Mouse (Mus musculus): ENCODE data around the gene Spaca6. TPM values are rescaled to one million over a fixed set of nuclear protein-coding genes. Genes with fewer than 3 reads are reported as not detected.
A peak's percentile ranks its signal among the peaks of the same experiment; 100 is the strongest.

Gene Spaca6
- total RNA-seq (2014; rRNA removed) (18.5 and 20.8 TPM in 2 replicates), polyA plus RNA-seq (2015; fragmentation: Nextera tagmentation; extraction: Ambion mirVana) (5.1 and 10.7 TPM in 2 replicates)

DNA sequence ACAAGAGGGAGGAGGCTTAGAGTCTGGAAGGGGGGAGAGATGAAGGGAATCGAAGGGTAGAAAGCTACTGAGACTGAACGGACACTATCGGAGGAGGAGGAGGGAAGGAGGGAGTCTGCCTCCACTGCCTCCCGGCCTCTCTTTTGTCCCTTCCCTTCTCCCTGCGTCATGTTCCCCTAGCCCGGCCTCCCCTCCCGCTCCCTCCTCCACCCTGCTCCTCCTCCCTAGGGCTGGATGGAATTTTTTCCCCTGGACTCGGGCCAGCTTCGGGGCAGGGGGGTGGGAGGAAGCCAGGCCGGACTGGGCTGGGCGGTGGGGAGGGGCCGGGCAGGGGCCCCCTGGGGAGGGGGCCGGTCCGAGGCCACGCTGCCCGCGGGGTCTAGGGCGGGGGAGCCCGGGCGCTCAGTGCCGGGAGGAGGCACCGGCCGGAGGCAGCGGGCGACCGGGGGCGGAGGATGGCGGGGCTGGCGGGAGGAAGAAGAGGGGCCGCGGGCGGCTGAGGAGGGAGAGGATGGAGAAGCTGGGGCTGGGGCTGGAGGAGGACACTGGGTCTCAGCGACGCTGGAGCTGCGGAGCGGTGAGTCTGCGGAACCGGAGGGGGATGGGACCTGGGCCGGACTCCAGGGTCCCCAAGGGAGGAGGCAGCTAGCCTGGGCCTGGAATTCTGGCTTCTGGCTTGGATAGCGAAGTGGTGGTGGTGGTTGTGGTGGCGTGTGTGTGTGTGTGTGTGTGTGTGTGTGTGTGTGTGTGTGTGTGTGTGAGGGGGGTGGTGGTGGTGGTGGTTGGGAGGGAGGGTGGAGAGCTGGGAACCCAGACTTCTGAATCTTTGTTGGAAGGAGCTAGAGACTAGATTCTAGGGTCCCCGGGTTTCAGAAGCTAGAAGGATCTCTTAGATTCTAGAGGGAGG, at the start of gene Spaca6:
Spaca6 (plus strand) TSS at position 408 of the 907 bp plus-strand sequence.
- H3K36me3 ChIP-seq (ENCODE audit: insufficient read depth), result 0 out of 2 replicates have a peak, but pooled peaks cover 3% of the 10 kb centered on the region
- under 1% methylated on average over 36 of the region's 42 CpGs for WGBS
- DNase-seq, result peak; percentile 89
- no peaks in the 10 kb centered on the region for H3K27me3 ChIP-seq (ENCODE audit: insufficient read depth, low read length)
- ATAC-seq, result peak; percentile 86
- peak within 1 kb of the TSS; percentile 100 for H3K27ac ChIP-seq (ENCODE audit: low read depth, low read length)
- H3K9me3 ChIP-seq (ENCODE audit: low read length), result no peaks in the 10 kb centered on the region
- H3K9ac ChIP-seq, result peak within 1 kb of the TSS; percentile 98
- no peak for TF ChIP-seq CTCF (IDR thresholded peaks at IDR 0.05; ENCODE audit: low read depth)
- peak within 1 kb of the TSS; percentile 90 for H3K4me2 ChIP-seq (ENCODE audit: low read depth)
- H3K4me3 ChIP-seq (ENCODE audit: low read depth, low read length), result peak within 1 kb of the TSS; percentile 92
- H3K4me1 ChIP-seq (ENCODE audit: insufficient read depth), result peaks cover 24% of the 10 kb centered on the region

DNA sequence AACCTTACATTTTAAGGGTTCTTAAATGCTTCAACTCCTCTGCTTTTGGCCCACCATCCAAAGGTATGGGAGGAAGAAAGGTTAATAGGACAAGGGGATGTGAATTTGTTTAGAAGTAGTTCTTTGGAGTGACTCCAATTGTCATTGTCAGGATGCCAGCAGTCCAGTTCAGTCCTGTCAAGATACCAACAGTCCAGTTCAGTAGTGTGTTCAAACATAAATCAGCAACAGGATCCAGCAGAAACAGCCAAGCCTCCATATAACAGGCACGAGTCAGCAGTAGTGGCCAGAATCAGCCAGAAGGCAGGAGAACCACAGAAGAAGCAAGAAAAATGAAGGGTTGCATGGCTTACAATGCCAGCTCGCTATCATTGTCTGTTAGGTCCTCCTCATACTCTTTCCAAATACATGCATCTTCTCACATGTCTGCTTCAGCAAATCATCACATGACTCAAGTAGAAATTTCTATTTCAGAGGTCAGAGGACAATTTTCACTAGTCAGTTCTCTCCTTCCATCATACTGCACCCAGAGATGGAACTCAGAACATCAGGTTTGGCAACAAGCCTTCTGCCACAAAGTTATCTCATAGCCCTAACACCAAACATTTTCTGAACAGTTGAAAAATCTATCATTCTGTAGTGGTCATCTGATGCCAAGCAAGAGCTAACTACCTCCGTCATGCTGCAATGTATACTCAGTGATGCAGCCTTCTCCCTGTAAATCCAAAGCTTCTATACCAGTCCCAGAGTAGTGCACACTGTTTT, 35.9 kb upstream of the Spaca6 start:
- Histone ChIP-seq H3K36me3 (ENCODE audit: insufficient read depth) (no peaks in the 10 kb centered on the region), H3K4me2 (ENCODE audit: low read depth) (no peak overlapping the region), H3K4me3 (ENCODE audit: low read depth, low read length) (no peak overlapping the region), H3K27me3 (ENCODE audit: insufficient read depth, low read length) (no peaks in the 10 kb centered on the region), H3K9ac (no peak overlapping the region), H3K4me1 (ENCODE audit: insufficient read depth) (no peaks in the 10 kb centered on the region), H3K9me3 (ENCODE audit: low read length) (no peaks in the 10 kb centered on the region), H3K27ac (ENCODE audit: low read depth, low read length) (no peak overlapping the region)
- WGBS, result 80% methylated on average over 3 of the region's 3 CpGs
- no peak for TF ChIP-seq CTCF (IDR thresholded peaks at IDR 0.05; ENCODE audit: low read depth)
- DNase-seq (no peak), ATAC-seq (no peak)

DNA sequence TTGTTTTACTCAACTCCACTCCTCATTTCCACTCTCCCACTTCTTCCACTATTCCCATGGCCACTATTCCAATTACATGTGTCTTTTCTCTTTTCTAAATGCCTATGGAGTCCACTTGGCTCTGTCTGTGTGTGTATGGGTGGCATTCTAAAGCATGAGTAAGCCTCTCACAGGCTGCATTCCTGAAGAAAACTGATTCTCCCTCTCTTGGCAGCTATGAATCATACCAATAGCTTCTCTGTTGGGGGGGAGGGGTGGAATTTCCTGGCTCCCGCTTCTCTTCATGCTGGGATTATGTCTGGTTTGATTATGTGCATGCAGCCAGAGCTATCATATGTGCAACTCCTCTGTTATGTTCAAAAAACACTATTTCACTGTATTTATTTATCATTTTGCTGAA, 34.4 kb upstream of the Spaca6 start:
- H3K27me3 ChIP-seq (ENCODE audit: insufficient read depth, low read length), result no peaks in the 10 kb centered on the region
- no peak overlapping the region for H3K4me2 ChIP-seq (ENCODE audit: low read depth)
- no peak overlapping the region for H3K9ac ChIP-seq
- H3K4me3 ChIP-seq (ENCODE audit: low read depth, low read length), result no peak overlapping the region
- ATAC-seq, result peak; percentile 14; the same call in 1 of the 2 replicates
- H3K27ac ChIP-seq (ENCODE audit: low read depth, low read length), result no peak overlapping the region
- no peaks in the 10 kb centered on the region for H3K4me1 ChIP-seq (ENCODE audit: insufficient read depth)
- TF ChIP-seq CTCF (IDR thresholded peaks at IDR 0.05; ENCODE audit: low read depth), result no peak
- H3K36me3 ChIP-seq (ENCODE audit: insufficient read depth), result no peaks in the 10 kb centered on the region
- no peaks in the 10 kb centered on the region for H3K9me3 ChIP-seq (ENCODE audit: low read length)
- WGBS, result 52% methylated on average over 1 of the region's 1 CpGs
- peak; percentile 11 for DNase-seq

DNA sequence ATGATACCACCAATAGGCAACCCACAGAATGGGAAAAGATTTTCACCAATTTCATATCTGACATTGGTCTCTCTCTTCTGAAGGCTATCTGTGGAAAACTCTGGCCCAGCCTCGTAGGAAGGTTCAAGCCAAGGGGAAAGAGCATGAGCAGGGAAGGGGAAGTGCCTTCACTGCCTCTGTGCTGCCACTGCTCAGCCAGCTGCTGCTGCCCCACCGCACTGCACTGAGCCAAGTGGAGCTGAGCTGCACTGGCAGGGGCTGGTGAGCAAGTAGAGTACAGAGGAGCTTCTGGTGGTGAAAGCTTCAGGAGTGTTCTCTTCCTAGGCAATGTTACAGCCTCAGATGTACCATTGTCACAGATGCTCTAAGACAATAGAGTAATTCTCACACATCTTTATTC, 31.4 kb upstream of the Spaca6 start:
- H3K9me3 ChIP-seq (ENCODE audit: low read length), result no peaks in the 10 kb centered on the region
- no peak for TF ChIP-seq CTCF (IDR thresholded peaks at IDR 0.05; ENCODE audit: low read depth)
- H3K27me3 ChIP-seq (ENCODE audit: insufficient read depth, low read length), result no peaks in the 10 kb centered on the region
- no peak overlapping the region for H3K4me3 ChIP-seq (ENCODE audit: low read depth, low read length)
- no peak overlapping the region for H3K9ac ChIP-seq
- DNase-seq (no peak), ATAC-seq (no peak)
- H3K4me2 ChIP-seq (ENCODE audit: low read depth), result no peak overlapping the region
- no peak overlapping the region for H3K27ac ChIP-seq (ENCODE audit: low read depth, low read length)
- WGBS, result 75% methylated on average over 2 of the region's 2 CpGs
- H3K36me3 ChIP-seq (ENCODE audit: insufficient read depth), result no peaks in the 10 kb centered on the region
- no peaks in the 10 kb centered on the region for H3K4me1 ChIP-seq (ENCODE audit: insufficient read depth)

DNA sequence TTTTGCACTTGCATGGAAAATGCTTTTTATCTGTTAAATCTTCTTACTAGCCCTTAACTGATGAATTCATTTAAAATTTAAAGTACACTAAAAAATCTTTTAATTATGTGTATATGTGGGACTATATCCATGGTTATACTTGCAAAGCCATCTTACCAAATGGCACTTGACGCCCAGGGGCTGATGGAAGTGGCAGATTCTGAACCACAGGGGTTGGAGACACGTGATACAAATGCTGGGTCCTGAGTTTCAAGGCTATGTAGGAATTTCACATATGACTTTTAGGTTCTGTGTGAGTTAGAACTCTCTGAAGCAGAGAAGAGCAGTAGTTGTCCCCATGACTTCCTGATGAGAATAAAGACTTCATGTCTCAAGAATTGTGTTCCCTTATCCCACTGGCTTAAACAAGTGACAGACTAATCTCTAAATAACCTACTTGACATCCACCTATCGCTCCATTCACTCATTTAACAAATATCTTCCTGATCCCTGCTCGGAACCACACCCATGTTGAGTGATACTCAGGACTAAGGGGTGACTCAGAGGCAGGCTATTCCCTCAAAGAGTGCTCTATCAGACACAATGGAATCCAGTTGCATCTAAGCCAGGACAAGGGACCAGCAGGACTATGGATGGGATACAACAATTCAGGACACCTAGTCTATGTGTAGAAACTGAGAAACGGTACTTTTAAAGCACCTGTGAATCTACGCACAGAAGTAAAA, 3.2 kb upstream of the Spaca6 start:
- Histone ChIP-seq H3K9me3 (ENCODE audit: low read length) (no peaks in the 10 kb centered on the region), H3K4me1 (ENCODE audit: insufficient read depth) (no peaks in the 10 kb centered on the region), H3K27me3 (ENCODE audit: insufficient read depth, low read length) (no peaks in the 10 kb centered on the region), H3K9ac (no peak overlapping the region), H3K27ac (ENCODE audit: low read depth, low read length) (no peak overlapping the region), H3K4me2 (ENCODE audit: low read depth) (no peak overlapping the region), H3K4me3 (ENCODE audit: low read depth, low read length) (no peak overlapping the region), H3K36me3 (ENCODE audit: insufficient read depth) (no peaks in the 10 kb centered on the region)
- ATAC-seq (no peak), DNase-seq (no peak)
- no peak for TF ChIP-seq CTCF (IDR thresholded peaks at IDR 0.05; ENCODE audit: low read depth)
- 83% methylated on average over 6 of the region's 6 CpGs for WGBS

DNA sequence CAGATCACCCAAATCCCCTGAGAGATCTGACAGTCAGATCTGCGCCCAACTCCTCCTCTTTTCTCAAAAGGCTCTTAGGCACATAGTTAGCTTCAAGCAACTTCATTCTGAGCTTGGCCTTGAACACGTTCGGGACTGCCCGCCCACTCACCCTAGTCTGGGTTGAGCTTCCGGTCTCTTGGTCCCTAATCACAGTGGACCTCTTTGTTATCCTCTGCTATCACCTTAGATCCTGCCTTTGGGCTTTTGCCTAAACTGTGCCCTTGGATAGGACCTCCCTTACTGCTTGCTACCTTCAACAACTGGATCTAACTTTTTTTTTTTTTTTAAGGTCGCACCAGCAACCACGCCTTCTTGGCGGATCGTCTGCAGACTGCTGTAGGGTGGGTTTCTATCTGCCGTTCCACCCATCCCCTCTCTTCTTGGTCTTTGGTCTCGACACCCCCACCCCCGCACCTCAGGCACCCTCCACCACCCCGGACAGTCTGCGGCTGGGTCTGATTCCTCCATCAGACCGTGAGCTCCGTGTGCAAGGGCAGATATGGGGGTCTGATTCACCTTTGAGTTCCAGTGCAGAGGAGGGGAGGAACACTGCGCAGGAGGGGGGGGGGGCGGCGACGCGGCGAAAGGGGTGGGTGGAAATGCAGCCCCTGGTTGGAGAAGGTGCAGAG, 902 bp upstream of the Spaca6 start:
- DNase-seq (peak; percentile 70), ATAC-seq (peak; percentile 55)
- H3K27ac ChIP-seq (ENCODE audit: low read depth, low read length), result peak overlapping the region; percentile 100
- no peaks in the 10 kb centered on the region for H3K27me3 ChIP-seq (ENCODE audit: insufficient read depth, low read length)
- H3K9me3 ChIP-seq (ENCODE audit: low read length), result no peaks in the 10 kb centered on the region
- no peak for TF ChIP-seq CTCF (IDR thresholded peaks at IDR 0.05; ENCODE audit: low read depth)
- under 1% methylated on average over 20 of the region's 22 CpGs for WGBS
- H3K4me1 ChIP-seq (ENCODE audit: insufficient read depth), result peaks cover 18% of the 10 kb centered on the region
- H3K9ac ChIP-seq, result peak overlapping the region; percentile 98
- peak overlapping the region; percentile 90 for H3K4me2 ChIP-seq (ENCODE audit: low read depth)
- H3K36me3 ChIP-seq (ENCODE audit: insufficient read depth), result no peaks in the 10 kb centered on the region
- peak overlapping the region; percentile 92 for H3K4me3 ChIP-seq (ENCODE audit: low read depth, low read length)

Measured in forebrain, postnatal 0 days (tissue).